Mouse (Mus musculus): ENCODE results near the gene Pdlim4.
"Not testable (repeated sequence)": the region's sequence is repeated elsewhere in the genome, so short reads cannot be mapped to it uniquely, and the experiment has no call there.

The Pdlim4 gene

GRCm38 (mm10) chr11:54062753-54063471 lies 5.9 kb downstream of the Pdlim4 start:
- in situ Hi-C loops (cut with MboI, MseI), result no loop called here

- in situ Hi-C loops (cut with MboI, MseI), result no loop called here
These were observed 6.6 kb downstream of the Pdlim4 start for GRCm38 (mm10) chr11:54062086-54062752.

- in situ Hi-C loops (cut with MboI, MseI), result no loop called here
These were observed 8.5 kb downstream of the Pdlim4 start for GRCm38 (mm10) chr11:54060316-54060715.

GRCm38 (mm10) chr11:54059526-54059925 lies 9.3 kb downstream of the Pdlim4 start:
- in situ Hi-C loops (cut with MboI, MseI), result loop anchor here (5.0 kb wide), 1 partner anchor 57 kb away; no protein-coding TSS in a partner anchor

GRCm38 (mm10) chr11:54058643-54059042 lies 10.2 kb downstream of the Pdlim4 start:
- in situ Hi-C loops (cut with MboI, MseI), result loop anchor here (5.0 kb wide), 1 partner anchor 56 kb away; no protein-coding TSS in a partner anchor

- in situ Hi-C loops (cut with MboI, MseI), result loop anchor here (5.0 kb wide), 1 partner anchor 56 kb away; no protein-coding TSS in a partner anchor
These were observed 10.7 kb downstream of the Pdlim4 start for GRCm38 (mm10) chr11:54058056-54058617.

GRCm38 (mm10) chr11:54057428-54057827 lies 11.4 kb downstream of the Pdlim4 start:
- in situ Hi-C loops (cut with MboI, MseI), result loop anchor here (5.0 kb wide), 1 partner anchor 55 kb away; no protein-coding TSS in a partner anchor

GRCm38 (mm10) chr11:54056132-54056531 lies 12.7 kb downstream of the Pdlim4 start:
- in situ Hi-C loops (cut with MboI, MseI), result loop anchor here (5.0 kb wide), 1 partner anchor 54 kb away; no protein-coding TSS in a partner anchor

GRCm38 (mm10) chr11:54054257-54054656 lies 14.6 kb downstream of the Pdlim4 start:
- in situ Hi-C loops (cut with MboI, MseI), result no loop called here

GRCm38 (mm10) chr11:54053090-54053489 lies 15.7 kb downstream of the Pdlim4 start:
- in situ Hi-C loops (cut with MboI, MseI), result no loop called here

- in situ Hi-C loops (cut with MboI, MseI), result no loop called here
These were observed 16.7 kb downstream of the Pdlim4 start for GRCm38 (mm10) chr11:54052128-54052527.

- in situ Hi-C loops (cut with MboI, MseI), result no loop called here
These were observed 17.7 kb downstream of the Pdlim4 start for GRCm38 (mm10) chr11:54051161-54051560.

GRCm38 (mm10) chr11:54050205-54050604 lies 18.6 kb downstream of the Pdlim4 start:
- in situ Hi-C loops (cut with MboI, MseI), result no loop called here

- in situ Hi-C loops (cut with MboI, MseI), result no loop called here
These were observed 28.1 kb downstream of the Pdlim4 start for GRCm38 (mm10) chr11:54040676-54041075.

GRCm38 (mm10) chr11:54032872-54033271 lies 35.9 kb downstream of the Pdlim4 start:
- in situ Hi-C loops (cut with MboI, MseI), result not testable (repeated sequence)

- in situ Hi-C loops (cut with MboI, MseI), result loop anchor here (5.0 kb wide), 1 partner anchor 472 kb away; no protein-coding TSS in a partner anchor
These were observed 39.8 kb downstream of the Pdlim4 start for GRCm38 (mm10) chr11:54028997-54029396.

GRCm38 (mm10) chr11:54028044-54028951 lies 40.5 kb downstream of the Pdlim4 start, which contains the start of gene Slc22a4:
Gene Slc22a4, minus strand, starts transcription at chr11:54028090.
- in situ Hi-C loops (cut with MboI, MseI), result loop anchor here (5.0 kb wide), 1 partner anchor 471 kb away; no protein-coding TSS in a partner anchor

GRCm38 (mm10) chr11:54027131-54028043 lies 41.4 kb downstream of the Pdlim4 start:
- in situ Hi-C loops (cut with MboI, MseI), result loop anchor here (5.0 kb wide), 1 partner anchor 470 kb away; no protein-coding TSS in a partner anchor

- in situ Hi-C loops (cut with MboI, MseI), result loop anchor here (5.0 kb wide), 1 partner anchor 469 kb away; no protein-coding TSS in a partner anchor
These were observed 42.2 kb downstream of the Pdlim4 start for GRCm38 (mm10) chr11:54026491-54027041.
